Mouse (Mus musculus): ENCODE results near the gene Kcnip2. TPM values are rescaled to one million over a fixed set of nuclear protein-coding genes. Genes with fewer than 3 reads are reported as not detected.

Gene Kcnip2
- total and polyA plus RNA-seq, 3 experiments: not detected

DNA sequence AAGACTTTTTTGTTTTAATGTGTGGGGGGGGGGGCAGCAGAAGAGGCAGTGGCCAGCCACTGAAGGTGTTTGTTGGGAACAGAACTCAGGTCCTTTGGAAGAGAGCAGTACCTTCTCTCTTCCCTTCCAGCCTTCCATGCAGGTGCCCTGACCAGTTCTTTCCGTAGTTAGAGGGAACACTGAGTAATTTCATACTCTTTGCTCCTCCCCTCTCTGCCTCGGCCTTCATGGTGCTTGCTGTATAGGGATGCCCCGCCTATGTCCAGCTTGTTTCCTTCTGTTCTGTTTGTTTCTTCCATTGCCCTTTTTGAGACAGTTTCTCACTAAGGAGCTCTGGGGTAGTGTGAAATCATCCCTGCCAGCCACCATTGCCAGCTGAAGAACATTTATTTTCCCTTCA, 30.4 kb downstream of the Kcnip2 start:
- dilution Hi-C loops (cut with MboI; ENCODE audit: extremely low pct_ligation_motif_present, extremely low pct_unique_long_range_greater_than_20kb, low sequenced_read_pairs): no loop called here
- TF ChIP-seq JUN (IDR thresholded peaks at IDR 0.05; ENCODE audit: insufficient read depth, low read depth, low read length): peak; percentile 24
- no peak for TF ChIP-seq E2F4 (IDR thresholded peaks at IDR 0.05; ENCODE audit: insufficient replicate concordance, low read depth, low read length)
- TF ChIP-seq UBTF (IDR thresholded peaks at IDR 0.05; ENCODE audit: low read depth, low read length): no peak
- TF ChIP-seq JUND (conservative IDR thresholded peaks at IDR 0.05; ENCODE audit: low read depth, low read length): 0 out of 2 replicates have a peak, but pooled peaks have one; percentile 16
- peak; percentile 60; the same call in 1 of the 2 replicates for TF ChIP-seq IRF4 (IDR thresholded peaks at IDR 0.05; ENCODE audit: low read depth, low read length)
- no peak for TF ChIP-seq MEF2A (IDR thresholded peaks at IDR 0.05; ENCODE audit: borderline replicate concordance, low read depth, low read length)
- TF ChIP-seq CHD1 (IDR thresholded peaks at IDR 0.05; ENCODE audit: low read depth, low read length): no peak
- no peak for TF ChIP-seq KAT2A (IDR thresholded peaks at IDR 0.05; ENCODE audit: insufficient replicate concordance, low read length)
- TF ChIP-seq USF1 (IDR thresholded peaks at IDR 0.05; ENCODE audit: low read depth, low read length): no peak
- no peak for TF ChIP-seq RAD21 (IDR thresholded peaks at IDR 0.05; ENCODE audit: low read depth, low read length)
- TF ChIP-seq ZNF384 (IDR thresholded peaks at IDR 0.05; ENCODE audit: low read depth, low read length): no peak
- no peak for TF ChIP-seq CHD2 (IDR thresholded peaks at IDR 0.05; ENCODE audit: low read length)
- TF ChIP-seq POLR2A (IDR thresholded peaks at IDR 0.05; ENCODE audit: low read depth, low read length): no peak
- TF ChIP-seq EP300 (IDR thresholded peaks at IDR 0.05; ENCODE audit: low read length): peak; percentile 42; the same call in 1 of the 2 replicates
- TF ChIP-seq TBP (conservative IDR thresholded peaks at IDR 0.05; ENCODE audit: low read depth, low read length): no peak
- TF ChIP-seq ETS1 (conservative IDR thresholded peaks at IDR 0.05; ENCODE audit: low read depth, low read length): no peak

GRCm38 (mm10) chr19:45783933-45784576, 31.8 kb downstream of the Kcnip2 start:
- TF ChIP-seq NRF1 (IDR thresholded peaks at IDR 0.05; ENCODE audit: low read depth, low read length) (no peak), ZMIZ1 (IDR thresholded peaks at IDR 0.05; ENCODE audit: low read depth, low read length) (peak; percentile 40; the same call in 1 of the 2 replicates), SMC3 (IDR thresholded peaks at IDR 0.05; ENCODE audit: low read depth, low read length) (no peak), PAX5 (IDR thresholded peaks at IDR 0.05; ENCODE audit: low read length) (no peak), POLR2AphosphoS2 (IDR thresholded peaks at IDR 0.05; ENCODE audit: low read depth, low read length) (no peak), POLR2A (IDR thresholded peaks at IDR 0.05; ENCODE audit: low read depth, low read length) (0 out of 2 replicates have a peak, but pooled peaks have one; percentile 41), CHD2 (IDR thresholded peaks at IDR 0.05; ENCODE audit: low read length) (0 out of 2 replicates have a peak, but pooled peaks have one; percentile 9), MAZ (IDR thresholded peaks at IDR 0.05; ENCODE audit: low read depth, low read length) (no peak), ETS1 (conservative IDR thresholded peaks at IDR 0.05; ENCODE audit: low read depth, low read length) (peak; percentile 33; the same call in 1 of the 2 replicates), CHD1 (IDR thresholded peaks at IDR 0.05; ENCODE audit: low read depth, low read length) (no peak), HCFC1 (IDR thresholded peaks at IDR 0.05; ENCODE audit: low read depth, low read length) (no peak), RAD21 (IDR thresholded peaks at IDR 0.05; ENCODE audit: low read depth, low read length) (no peak), NELFE (IDR thresholded peaks at IDR 0.05; ENCODE audit: low read depth, low read length) (peak; percentile 25), KAT2A (IDR thresholded peaks at IDR 0.05; ENCODE audit: insufficient replicate concordance, low read length) (no peak), EP300 (IDR thresholded peaks at IDR 0.05; ENCODE audit: low read length) (no peak), ZKSCAN1 (IDR thresholded peaks at IDR 0.05; ENCODE audit: borderline replicate concordance, low read depth, low read length) (no peak), MEF2A (IDR thresholded peaks at IDR 0.05; ENCODE audit: borderline replicate concordance, low read depth, low read length) (no peak), ELF1 (IDR thresholded peaks at IDR 0.05; ENCODE audit: low read depth, low read length) (no peak)

More for the DNA sequence above, 30.4 kb downstream of the Kcnip2 start:
- H3K27me3 ChIP-seq (replicated peaks): no peaks in the 10 kb centered on the region
- in situ Hi-C loops (cut with MboI; ENCODE audit: low pct_ligation_motif_present, low pct_unique_long_range_greater_than_20kb, low sequenced_read_pairs): no loop called here
- peak; percentile 31 for DNase-seq (ENCODE audit: extremely low read depth)
- H3K4me1 ChIP-seq (ENCODE audit: control insufficient read depth in 1 of 2, insufficient read depth in 2 of 2): peaks cover 11 to 38% of the 10 kb centered on the region in 2 experiments; a peak in 3 of 4 replicates
- no peak overlapping the region; the same call in 1 of the 2 replicates for H3K9ac ChIP-seq (ENCODE audit: insufficient read depth, low read depth)
- no peak overlapping the region for H3K4me3 ChIP-seq (replicated peaks in 1 of 3; ENCODE audit: low read depth in 2 of 3, low read length in 2 of 3, poor library complexity in 1 of 3)
- H3K27ac ChIP-seq (ENCODE audit: insufficient read depth, low read depth): no peak overlapping the region
- peaks cover 25% of the 10 kb centered on the region for H3K79me2 ChIP-seq (replicated peaks; ENCODE audit: control insufficient read depth, extremely low read depth, insufficient read depth, poor library complexity, severe bottlenecking)
- H3K4me2 ChIP-seq (ENCODE audit: insufficient read depth, low read depth, poor library complexity, severe bottlenecking): peak overlapping the region; percentile 22; the same call in 1 of the 2 replicates
- no peaks in the 10 kb centered on the region for H3K9me3 ChIP-seq (replicated peaks; ENCODE audit: low read length)
- peaks cover 4 to 9% of the 10 kb centered on the region in 2 experiments for H3K36me3 ChIP-seq (replicated peaks in 1 of 2; ENCODE audit: control insufficient read depth in 1 of 2, insufficient read depth in 1 of 2, low read length in 1 of 2)

More at GRCm38 (mm10) chr19:45783933-45784576, 31.8 kb downstream of the Kcnip2 start:
- in situ Hi-C loops (cut with MboI; ENCODE audit: low pct_ligation_motif_present, low pct_unique_long_range_greater_than_20kb, low sequenced_read_pairs) (no loop called here), dilution Hi-C loops (cut with MboI; ENCODE audit: extremely low pct_ligation_motif_present, extremely low pct_unique_long_range_greater_than_20kb, low sequenced_read_pairs) (no loop called here)
- Histone ChIP-seq H3K4me2 (ENCODE audit: insufficient read depth, low read depth, poor library complexity, severe bottlenecking) (peak overlapping the region; percentile 88), H3K9ac (ENCODE audit: insufficient read depth, low read depth) (peak overlapping the region; percentile 61), H3K4me1 (ENCODE audit: control insufficient read depth in 1 of 2, insufficient read depth in 2 of 2) (peaks cover 15 to 45% of the 10 kb centered on the region in 2 experiments), H3K79me2 (replicated peaks; ENCODE audit: control insufficient read depth, extremely low read depth, insufficient read depth, poor library complexity, severe bottlenecking) (peaks cover 39% of the 10 kb centered on the region), H3K36me3 (replicated peaks in 1 of 2; ENCODE audit: control insufficient read depth in 1 of 2, insufficient read depth in 1 of 2, low read length in 1 of 2) (peaks cover 13 to 23% of the 10 kb centered on the region in 2 experiments), H3K27ac (ENCODE audit: insufficient read depth, low read depth) (peak overlapping the region; percentile 37), H3K27me3 (replicated peaks) (no peaks in the 10 kb centered on the region), H3K4me3 (replicated peaks in 1 of 3; ENCODE audit: low read depth in 2 of 3, low read length in 2 of 3, poor library complexity in 1 of 3) (peak overlapping the region; percentile 51 to 75 (median 53)), H3K9me3 (replicated peaks; ENCODE audit: low read length) (no peaks in the 10 kb centered on the region)
- no peak for DNase-seq (ENCODE audit: extremely low read depth)
